ENCODE assay signal across 8 mouse cellular contexts in the genomic region with DNA sequence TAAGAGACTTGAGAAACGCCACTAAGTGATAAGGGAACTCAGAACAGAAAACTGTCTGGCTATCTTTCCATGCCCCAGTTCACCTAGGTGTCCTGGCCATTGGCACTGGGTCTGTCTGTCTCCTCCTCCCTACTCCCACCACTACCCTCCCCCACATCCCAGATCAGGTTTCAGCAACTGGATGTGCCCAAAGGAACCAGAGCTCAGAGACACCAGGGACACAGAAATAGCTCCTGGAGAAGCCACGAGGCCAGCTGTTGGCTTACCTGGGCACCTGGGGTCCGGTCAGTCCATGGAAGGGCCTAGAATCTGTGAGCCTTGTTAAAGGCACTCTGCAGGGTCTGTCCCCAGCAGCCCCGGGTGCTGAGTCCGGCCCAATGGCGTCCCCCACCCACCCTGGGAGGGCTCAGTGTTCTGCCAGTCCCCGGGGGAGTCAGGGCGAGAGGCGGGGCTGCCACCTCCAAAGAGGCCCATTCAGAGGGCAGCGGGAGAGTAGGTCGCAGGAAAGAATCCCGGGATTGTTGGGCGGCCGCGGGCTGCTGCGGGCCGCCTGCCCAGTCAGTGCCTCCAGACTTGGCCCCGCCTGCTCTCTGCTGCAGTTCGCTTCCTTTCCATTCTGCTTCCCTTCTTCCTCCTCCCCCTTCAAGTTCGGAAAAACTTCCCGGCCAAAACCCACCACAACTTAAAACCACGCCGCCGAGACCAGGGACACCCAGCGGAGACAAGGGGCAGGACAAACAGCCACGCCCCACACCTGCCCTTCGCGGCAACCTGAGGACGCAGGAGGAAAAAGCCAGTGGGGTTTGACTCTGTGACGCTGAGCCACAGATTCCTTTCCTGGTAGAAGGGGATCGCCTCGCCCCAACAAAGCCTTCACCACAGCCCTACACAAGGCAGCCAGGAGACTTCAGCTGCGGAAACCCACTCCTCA.
DNase-seq lines count a peak whose midpoint lies in the region; ATAC-seq lines count a peak whose summit lies in the region.

No protein-coding gene starts in this region.

- H3K27ac ChIP-seq in embryonic facial prominence, embryonic 10.5 days (replicated peaks), result peak overlapping the region; percentile 92
- H3K27ac ChIP-seq in intestine, embryonic 16.5 days (ENCODE audit: low read length), result peak overlapping the region; percentile 91

- peak; percentile 69 for DNase-seq in adrenal gland, adult 2 months
- DNase-seq in embryonic facial prominence, embryonic 10.5 days (ENCODE audit: low spot score), result peak; percentile 76
- peak; percentile 65 to 78 for DNase-seq in left cerebral cortex, postnatal 25 days (ENCODE audit: low spot score in 2 of 2)
- DNase-seq in right cerebral cortex, postnatal 25 days, result peak; percentile 71
- DNase-seq in T-cell, adult 2 months (ENCODE audit: low spot score), result no peak

- peaks cover 24% of the 10 kb centered on the region for H3K36me3 ChIP-seq in embryonic facial prominence, embryonic 10.5 days (replicated peaks)
- no peaks in the 10 kb centered on the region for H3K36me3 ChIP-seq in intestine, embryonic 16.5 days (ENCODE audit: control insufficient read depth, insufficient read depth, low read length)
- no peaks in the 10 kb centered on the region for H3K36me3 ChIP-seq in megakaryocyte, embryonic 14.5 days (replicated peaks; ENCODE audit: low read length)

- peak overlapping the region; percentile 81 for H3K4me2 ChIP-seq in intestine, embryonic 16.5 days (ENCODE audit: low read depth, low read length)

- peak; percentile 67 for ATAC-seq in granulocyte monocyte progenitor cell, adult 5-6 weeks (replicated peaks; ENCODE audit: poor library complexity, severe bottlenecking)
- peak; percentile 81 for ATAC-seq in intestine, embryonic 16.5 days

- no peaks in the 10 kb centered on the region for H3K9me3 ChIP-seq in embryonic facial prominence, embryonic 10.5 days
- H3K9me3 ChIP-seq in intestine, embryonic 16.5 days (ENCODE audit: control insufficient read depth, low read length), result no peaks in the 10 kb centered on the region
- no peaks in the 10 kb centered on the region; the same call in 1 of the 2 replicates for H3K9me3 ChIP-seq in megakaryocyte, embryonic 14.5 days

- peak overlapping the region; percentile 81 for H3K9ac ChIP-seq in intestine, embryonic 16.5 days (ENCODE audit: low read depth, low read length)

- peak overlapping the region; percentile 64 for H3K4me3 ChIP-seq in embryonic facial prominence, embryonic 10.5 days
- peak overlapping the region; percentile 59 for H3K4me3 ChIP-seq in intestine, embryonic 16.5 days (ENCODE audit: low read length)
- peak overlapping the region; percentile 4 for H3K4me3 ChIP-seq in megakaryocyte, embryonic 14.5 days (replicated peaks)

- H3K4me1 ChIP-seq in embryonic facial prominence, embryonic 10.5 days, result peaks cover 46% of the 10 kb centered on the region
- H3K4me1 ChIP-seq in intestine, embryonic 16.5 days (ENCODE audit: control insufficient read depth, insufficient read depth, low read length), result peaks cover 60% of the 10 kb centered on the region
- H3K4me1 ChIP-seq in megakaryocyte, embryonic 14.5 days, result peaks cover 7% of the 10 kb centered on the region; the same call in 1 of the 2 replicates

- H3K27me3 ChIP-seq in embryonic facial prominence, embryonic 10.5 days (replicated peaks; ENCODE audit: low read depth, poor library complexity, severe bottlenecking), result no peaks in the 10 kb centered on the region
- no peaks in the 10 kb centered on the region for H3K27me3 ChIP-seq in intestine, embryonic 16.5 days (replicated peaks; ENCODE audit: control insufficient read depth, insufficient read depth, low read length)
- H3K27me3 ChIP-seq in megakaryocyte, embryonic 14.5 days (replicated peaks), result peaks cover 29% of the 10 kb centered on the region

- WGBS in embryonic facial prominence, embryonic 10.5 days, result under 1% methylated on average over 33 of the region's 33 CpGs
- WGBS in intestine, embryonic 16.5 days, result 2% methylated on average over 33 of the region's 33 CpGs

- intact Hi-C loops in left cerebral cortex, postnatal 25 days (cut with DNase I), result loop anchor here (5.0 kb wide), 1 partner anchor 54 kb away; no protein-coding TSS in a partner anchor

Comparison
In these comparisons a context has a peak if more than half of its experiments do, and no peak if none do; other contexts are left out.
1. H3K4me3 ChIP-seq: peak in every context shown above with its lines; median percentile 64 in embryonic facial prominence, embryonic 10.5 days; 59 in intestine, embryonic 16.5 days; 4 in megakaryocyte, embryonic 14.5 days.